Mouse (Mus musculus) liver, adult 2 months (tissue): ENCODE measurements around the gene Mctp2. TPM values are rescaled to one million over a fixed set of nuclear protein-coding genes. Genes with fewer than 3 reads are reported as not detected.

Experiments
- DNase-seq: peaks from one replicate; pipeline ENCODE4 v3.0.0-alpha.2; 2011; ENCODE audit warnings: low read depth, low spot score; ENCODE audit errors: extremely low read depth
- H3K27ac ChIP-seq: fragments of 200-500 bp; replicated peaks from 2 replicates; pipeline ENCODE4 v1.5.1; 2012; ENCODE audit warnings: low read depth, mild to moderate bottlenecking, control low read depth, inconsistent platforms, low read length; ENCODE audit not compliant: insufficient read depth
- H3K27me3 ChIP-seq: fragments of 200-500 bp; 2 replicates; pipeline ENCODE4 v1.6.1; 2012; ENCODE audit warnings: mild to moderate bottlenecking, moderate library complexity, low read length, inconsistent platforms; ENCODE audit not compliant: control insufficient read depth, insufficient read depth
- H3K36me3 ChIP-seq: fragments of 200-500 bp; 2 replicates; pipeline ENCODE4 v1.6.1; 2012; ENCODE audit warnings: low read length, inconsistent platforms; ENCODE audit not compliant: control insufficient read depth, insufficient read depth
- H3K4me1 ChIP-seq: fragments of 200-500 bp; 2 replicates; pipeline ENCODE4 v1.6.1; 2011; ENCODE audit warnings: low read length; ENCODE audit not compliant: control insufficient read depth, insufficient read depth
- H3K4me3 ChIP-seq: fragments of 200-500 bp; 2 replicates; pipeline ENCODE4 v1.5.1; 2011; ENCODE audit warnings: low read depth, mild to moderate bottlenecking, control low read depth, low read length, moderate library complexity; ENCODE audit not compliant: insufficient read depth
- H3K79me2 ChIP-seq: fragments of 200-500 bp; 2 replicates; pipeline ENCODE4 v1.6.1; 2012; ENCODE audit warnings: inconsistent platforms, mild to moderate bottlenecking, low read length, moderate library complexity; ENCODE audit not compliant: control insufficient read depth, insufficient read depth
- H3K9ac ChIP-seq: fragments of 200-500 bp; 2 replicates; pipeline ENCODE4 v1.6.1; 2012; ENCODE audit warnings: low read depth, mild to moderate bottlenecking, control low read depth, inconsistent platforms, low read length
- CTCF ChIP-seq: fragments of 200-500 bp; IDR thresholded peaks from 2 replicates; pipeline ENCODE4 v1.5.1; 2011; ENCODE audit warnings: low read depth, low read length, control low read depth
- POLR2A ChIP-seq: fragments of 200-500 bp; IDR thresholded peaks from 2 replicates; pipeline ENCODE4 v1.6.1; 2011; ENCODE audit warnings: low read length, control low read depth; ENCODE audit not compliant: insufficient read depth; ENCODE audit errors: extremely low read depth
- WGBS: fragments of 180-500 bp; shearing (Covaris S2); methylation state at CpG from one replicate; pipeline ENCODE4 v1.1.7; 2018; 5-methylcytosine and 5-hydroxymethylcytosine counted together
- polyA plus RNA-seq: library from polyadenylated mRNA; depleted of rRNA; stranded (reverse); fragments of >200 nt; gene quantifications from 2 replicates; pipeline ENCODE4 v1.2.3, GENCODE M21; 2012
- total RNA-seq: library from RNA; depleted of rRNA; stranded (reverse); fragments of >200 nt; gene quantifications from 2 replicates; pipeline ENCODE4 v1.2.3, GENCODE M21; 2014

Mctp2 gene
- total and polyA plus RNA-seq, 2 experiments: 5.4 to 11.8 TPM

- no peak for TF ChIP-seq POLR2A
- no peak for TF ChIP-seq CTCF
- Histone ChIP-seq H3K27me3 (no peaks in the 10 kb centered on the region), H3K4me3 (no peak overlapping the region), H3K9ac (no peak overlapping the region), H3K4me1 (peaks cover 13% of the 10 kb centered on the region), H3K36me3 (peaks cover 15% of the 10 kb centered on the region), H3K79me2 (no peaks in the 10 kb centered on the region), H3K27ac (no peak overlapping the region)
- no peak for DNase-seq
- WGBS: 86% methylated on average over 6 of the region's 6 CpGs
These were observed 99.6 kb downstream of the Mctp2 start for GRCm38 (mm10) chr7:72206841-72207240.

DNA sequence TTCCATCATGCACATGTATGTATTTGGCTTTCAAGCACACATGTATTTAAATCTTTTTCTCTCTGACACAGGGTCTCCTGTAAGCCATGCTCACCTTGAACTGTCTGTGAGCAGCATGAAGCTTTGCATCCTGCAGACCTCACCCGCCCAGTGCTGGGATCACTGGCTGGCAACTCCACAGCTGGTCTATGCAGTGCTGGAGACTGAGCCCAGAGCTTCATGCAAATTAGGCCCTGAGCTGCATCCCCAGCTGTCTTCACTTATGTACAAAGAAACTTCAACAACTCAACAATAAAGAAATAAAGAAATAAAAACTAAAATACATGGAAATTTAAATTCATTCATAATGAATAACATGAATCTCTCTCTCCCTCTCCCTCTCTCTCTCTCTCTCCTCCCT lies 110.7 kb downstream of the Mctp2 start:
- Histone ChIP-seq H3K4me1 (no peaks in the 10 kb centered on the region), H3K27me3 (no peaks in the 10 kb centered on the region), H3K79me2 (no peaks in the 10 kb centered on the region; the same call in 1 of the 2 replicates), H3K27ac (no peak overlapping the region), H3K9ac (no peak overlapping the region), H3K4me3 (no peak overlapping the region), H3K36me3 (peaks cover 21% of the 10 kb centered on the region)
- no peak for DNase-seq
- TF ChIP-seq POLR2A (no peak), CTCF (no peak)
- 93% methylated on average over 1 of the region's 1 CpGs for WGBS

DNA sequence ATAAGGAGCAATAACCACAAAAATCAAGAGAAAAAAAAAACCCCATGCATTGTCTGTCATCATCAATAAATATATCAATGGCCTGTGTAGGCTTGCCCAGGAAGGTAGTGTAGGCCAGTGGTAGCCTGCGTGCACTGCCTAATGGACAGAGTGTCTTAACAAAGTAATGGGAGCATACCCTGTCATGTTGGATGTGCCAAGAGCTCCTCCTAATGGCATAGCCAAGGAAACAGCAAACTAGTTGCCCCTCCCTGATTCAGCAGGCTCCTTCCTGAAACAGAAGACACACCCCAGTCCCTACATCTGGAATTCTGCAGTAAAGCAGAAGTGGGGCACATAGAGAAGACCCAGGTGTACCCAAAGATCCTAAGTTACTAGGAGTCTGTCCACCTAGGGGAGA lies 113.1 kb downstream of the Mctp2 start:
- Histone ChIP-seq H3K9ac (no peak overlapping the region), H3K27me3 (no peaks in the 10 kb centered on the region), H3K36me3 (peaks cover 9% of the 10 kb centered on the region), H3K27ac (no peak overlapping the region), H3K4me3 (no peak overlapping the region), H3K79me2 (no peaks in the 10 kb centered on the region), H3K4me1 (no peaks in the 10 kb centered on the region)
- TF ChIP-seq CTCF: no peak
- no peak for TF ChIP-seq POLR2A
- 86% methylated on average over 1 of the region's 1 CpGs for WGBS
- peak; percentile 10 for DNase-seq

DNA sequence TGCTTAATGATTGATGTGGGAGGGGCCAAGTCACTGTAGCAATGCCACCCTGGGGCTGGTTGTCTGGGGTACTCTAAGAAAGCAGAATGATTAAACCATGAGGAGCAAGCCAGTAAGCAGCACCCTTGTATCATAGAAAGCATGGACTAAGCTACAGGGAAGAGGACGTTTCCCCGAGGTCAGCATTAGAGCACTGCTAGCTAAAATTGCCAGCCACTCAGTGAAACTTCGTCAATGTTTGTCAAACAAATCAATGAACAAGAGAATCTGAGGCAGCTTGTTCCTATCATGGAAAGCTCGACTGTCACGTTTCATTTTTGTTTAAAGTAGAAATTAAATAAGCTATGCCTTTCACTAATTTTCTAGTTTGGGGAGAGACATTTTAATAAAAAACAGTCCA lies 124.8 kb downstream of the Mctp2 start:
- no peaks in the 10 kb centered on the region for H3K79me2 ChIP-seq
- no peak overlapping the region for H3K9ac ChIP-seq
- TF ChIP-seq CTCF (no peak), POLR2A (no peak)
- WGBS: 18% methylated on average over 5 of the region's 5 CpGs
- no peak overlapping the region for H3K4me3 ChIP-seq
- peak; percentile 77 for DNase-seq
- H3K27me3 ChIP-seq: no peaks in the 10 kb centered on the region
- peaks cover 3% of the 10 kb centered on the region; the same call in 1 of the 2 replicates for H3K4me1 ChIP-seq
- H3K27ac ChIP-seq: no peak overlapping the region
- peaks cover 22% of the 10 kb centered on the region for H3K36me3 ChIP-seq

DNA sequence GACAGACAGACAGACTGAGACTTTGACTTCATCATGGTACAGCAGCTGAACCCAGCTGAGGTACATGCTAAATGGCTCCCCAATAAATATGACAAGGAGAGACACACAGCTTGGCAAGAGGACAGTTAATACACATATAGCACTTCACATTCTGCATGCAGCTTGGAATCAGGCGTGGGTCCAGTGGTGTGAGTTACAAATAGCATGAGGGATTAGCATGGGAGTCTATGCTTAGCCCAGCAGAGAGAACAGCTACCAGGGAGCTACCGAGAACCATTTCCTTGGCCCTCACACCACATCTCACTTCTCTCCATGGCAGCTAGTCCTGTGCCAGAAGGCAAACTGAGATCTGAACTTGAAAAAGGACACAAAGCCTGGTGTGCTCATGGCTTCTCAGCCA lies 137.1 kb downstream of the Mctp2 start:
- H3K4me3 ChIP-seq: no peak overlapping the region
- TF ChIP-seq POLR2A: no peak
- TF ChIP-seq CTCF: no peak
- WGBS: 93% methylated on average over 2 of the region's 2 CpGs
- H3K4me1 ChIP-seq: no peaks in the 10 kb centered on the region
- no peaks in the 10 kb centered on the region for H3K36me3 ChIP-seq
- H3K27me3 ChIP-seq: no peaks in the 10 kb centered on the region
- DNase-seq: no peak
- no peaks in the 10 kb centered on the region for H3K79me2 ChIP-seq
- no peak overlapping the region for H3K9ac ChIP-seq
- no peak overlapping the region for H3K27ac ChIP-seq

DNA sequence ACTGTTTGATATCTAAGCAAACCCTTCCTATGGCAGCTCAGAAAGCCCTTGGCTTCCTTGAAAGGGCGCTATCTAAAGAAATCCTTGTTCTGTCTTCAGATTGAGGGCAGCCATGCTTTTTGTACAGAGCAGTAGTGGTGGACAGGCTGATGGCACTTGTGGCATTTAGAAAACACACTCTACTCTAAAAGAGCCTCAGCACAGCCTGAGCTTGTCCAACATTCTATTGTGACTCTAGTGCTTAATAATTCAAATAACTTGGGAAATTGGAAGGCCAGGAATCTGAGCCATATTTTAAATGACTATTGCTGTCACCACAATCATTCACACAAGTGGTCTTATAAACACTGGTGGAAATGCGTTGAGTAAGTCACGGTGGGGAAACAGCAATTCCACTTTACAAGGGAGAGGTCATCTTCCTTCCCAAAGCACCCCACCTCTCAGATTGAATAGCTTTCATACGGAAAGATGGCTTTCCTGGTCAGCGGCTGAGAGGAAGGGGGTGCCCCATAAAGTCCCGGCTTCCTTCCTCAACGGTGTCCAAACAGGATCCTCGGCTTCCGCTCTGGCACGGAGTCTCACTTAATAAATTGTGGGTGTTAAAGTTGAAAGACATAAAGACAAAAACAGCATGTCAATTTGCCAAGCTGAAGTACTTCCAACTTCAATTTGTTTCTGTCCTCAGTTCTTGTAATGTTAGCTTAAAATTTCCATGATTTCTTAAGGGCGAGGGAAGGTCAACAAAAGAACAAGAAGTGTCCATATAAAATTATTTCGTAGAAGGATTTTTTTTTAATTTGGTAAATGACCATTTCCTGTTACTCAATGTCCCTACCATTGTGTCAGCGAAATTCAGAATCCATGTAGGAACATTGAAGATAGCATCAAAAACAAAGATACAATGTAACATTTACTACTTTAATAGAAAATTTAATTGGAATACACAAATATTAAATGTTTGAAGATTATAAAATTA lies 140.4 kb downstream of the Mctp2 start:
- Histone ChIP-seq H3K27me3 (no peaks in the 10 kb centered on the region), H3K27ac (no peak overlapping the region), H3K36me3 (peaks cover 13% of the 10 kb centered on the region), H3K4me1 (no peaks in the 10 kb centered on the region), H3K9ac (no peak overlapping the region), H3K79me2 (no peaks in the 10 kb centered on the region), H3K4me3 (no peak overlapping the region)
- WGBS: 73% methylated on average over 13 of the region's 13 CpGs
- DNase-seq: peak; percentile 10
- TF ChIP-seq POLR2A: no peak
- no peak for TF ChIP-seq CTCF
